Comparison of ENCODE assay signal across 7 mouse cellular contexts in genomic region chr2:4517553-4518125, GRCm38 (mm10).
DNase-seq lines count a peak whose midpoint lies in the region; ATAC-seq and TF ChIP-seq lines count a peak whose summit lies in the region.

No protein-coding gene starts in this region.

- H3K27me3 ChIP-seq in embryonic facial prominence, embryonic 15.5 days = no peaks in the 10 kb centered on the region
- H3K27me3 ChIP-seq in heart, embryonic 13.5 days (replicated peaks) = no peaks in the 10 kb centered on the region
- H3K27me3 ChIP-seq in kidney, embryonic 15.5 days = no peaks in the 10 kb centered on the region
- no peaks in the 10 kb centered on the region for H3K27me3 ChIP-seq in stomach, postnatal 0 days (ENCODE audit: control insufficient read depth, insufficient read depth, low read length)

- H3K4me1 ChIP-seq in embryonic facial prominence, embryonic 15.5 days = peaks cover 13% of the 10 kb centered on the region
- H3K4me1 ChIP-seq in heart, embryonic 13.5 days = peaks cover 26% of the 10 kb centered on the region
- peaks cover 23% of the 10 kb centered on the region for H3K4me1 ChIP-seq in kidney, embryonic 15.5 days
- H3K4me1 ChIP-seq in stomach, postnatal 0 days (replicated peaks; ENCODE audit: control insufficient read depth, insufficient read depth) = no peaks in the 10 kb centered on the region

- WGBS in embryonic facial prominence, embryonic 15.5 days = 40% methylated on average over 7 of the region's 7 CpGs
- 10% methylated on average over 7 of the region's 7 CpGs for WGBS in heart, embryonic 13.5 days
- 26% methylated on average over 7 of the region's 7 CpGs for WGBS in kidney, embryonic 15.5 days
- WGBS in stomach, postnatal 0 days = 18% methylated on average over 7 of the region's 7 CpGs

- no peak overlapping the region for H3K4me2 ChIP-seq in embryonic facial prominence, embryonic 15.5 days (replicated peaks)
- H3K4me2 ChIP-seq in heart, embryonic 13.5 days = peak overlapping the region; percentile 61
- H3K4me2 ChIP-seq in kidney, embryonic 15.5 days = 0 out of 2 replicates have a peak overlapping the region, but pooled peaks have one; percentile 14
- peak overlapping the region; percentile 1; the same call in 1 of the 2 replicates for H3K4me2 ChIP-seq in stomach, postnatal 0 days (replicated peaks; ENCODE audit: low read depth)

- no peak overlapping the region for H3K4me3 ChIP-seq in embryonic facial prominence, embryonic 15.5 days (replicated peaks)
- H3K4me3 ChIP-seq in heart, embryonic 13.5 days = peak overlapping the region; percentile 8
- no peak overlapping the region for H3K4me3 ChIP-seq in kidney, embryonic 15.5 days (replicated peaks)
- no peak overlapping the region for H3K4me3 ChIP-seq in stomach, postnatal 0 days (ENCODE audit: low read depth, low read length)

- peak; percentile 43 to 51 for DNase-seq in adrenal gland, postnatal 36 days
- DNase-seq in lung, postnatal 25 days (ENCODE audit: low spot score) = peak; percentile 57
- DNase-seq in stomach, postnatal 0 days (ENCODE audit: low spot score) = no peak
- no peak for DNase-seq in frontal cortex, postnatal 25 days (ENCODE audit: low spot score in 2 of 2)

- H3K36me3 ChIP-seq in embryonic facial prominence, embryonic 15.5 days = peaks cover 8% of the 10 kb centered on the region; the same call in 1 of the 2 replicates
- H3K36me3 ChIP-seq in heart, embryonic 13.5 days = peaks cover 4% of the 10 kb centered on the region; the same call in 1 of the 2 replicates
- H3K36me3 ChIP-seq in kidney, embryonic 15.5 days = peaks cover 2% of the 10 kb centered on the region; the same call in 1 of the 2 replicates
- H3K36me3 ChIP-seq in stomach, postnatal 0 days (ENCODE audit: control insufficient read depth, insufficient read depth, low read length) = no peaks in the 10 kb centered on the region

- ATAC-seq in embryonic facial prominence, embryonic 15.5 days (ENCODE audit: insufficient number of reproducible peaks, low FRiP score, low TSS enrichment, low read depth) = peak; percentile 54; the same call in 1 of the 2 replicates
- ATAC-seq in heart, embryonic 13.5 days (ENCODE audit: extremely low read depth, insufficient number of reproducible peaks, low FRiP score, low TSS enrichment) = peak; percentile 87
- peak; percentile 63 for ATAC-seq in kidney, embryonic 15.5 days (replicated peaks; ENCODE audit: low FRiP score)
- ATAC-seq in stomach, postnatal 0 days (ENCODE audit: low FRiP score, low TSS enrichment) = peak; percentile 74

- no peaks in the 10 kb centered on the region for H3K9me3 ChIP-seq in embryonic facial prominence, embryonic 15.5 days (replicated peaks)
- H3K9me3 ChIP-seq in heart, embryonic 13.5 days = no peaks in the 10 kb centered on the region
- H3K9me3 ChIP-seq in kidney, embryonic 15.5 days (replicated peaks) = no peaks in the 10 kb centered on the region
- H3K9me3 ChIP-seq in stomach, postnatal 0 days (ENCODE audit: control insufficient read depth, low read length) = no peaks in the 10 kb centered on the region

- peak overlapping the region; percentile 74 for H3K27ac ChIP-seq in embryonic facial prominence, embryonic 15.5 days (replicated peaks)
- H3K27ac ChIP-seq in heart, embryonic 13.5 days (replicated peaks) = peak overlapping the region; percentile 96
- H3K27ac ChIP-seq in kidney, embryonic 15.5 days = peak overlapping the region; percentile 87
- peak overlapping the region; percentile 65 for H3K27ac ChIP-seq in stomach, postnatal 0 days (replicated peaks)

- no peak for TF ChIP-seq EP300 in stomach, postnatal 0 days (optimal IDR thresholded peaks at IDR 0.05)

- no peak for TF ChIP-seq CTCF in stomach, postnatal 0 days (IDR thresholded peaks at IDR 0.05; ENCODE audit: low read depth)

- H3K9ac ChIP-seq in embryonic facial prominence, embryonic 15.5 days = no peak overlapping the region
- H3K9ac ChIP-seq in heart, embryonic 13.5 days = no peak overlapping the region
- H3K9ac ChIP-seq in kidney, embryonic 15.5 days = no peak overlapping the region
- no peak overlapping the region for H3K9ac ChIP-seq in stomach, postnatal 0 days (ENCODE audit: low read length)

Comparison
In these comparisons a context has a peak if more than half of its experiments do, and no peak if none do; other contexts are left out.
1. DNase-seq: peak in adrenal gland, postnatal 36 days (2 of 2) and lung, postnatal 25 days (single experiment); none in stomach, postnatal 0 days (single experiment) and frontal cortex, postnatal 25 days (0 of 2).
2. Peak in every context shown above with its lines, with median percentiles within 50 percentile points of each other: ATAC-seq and H3K27ac ChIP-seq.